ENCODE assay signal across 8 mouse cellular contexts in genomic region chr1:133660466-133661202, GRCm38 (mm10). TPM values are rescaled to one million over a fixed set of nuclear protein-coding genes. Genes with fewer than 3 reads are reported as not detected.
DNase-seq lines count a peak whose midpoint lies in the region; ATAC-seq lines count a peak whose summit lies in the region.

TSS of gene Zbed6 (minus strand) at chr1:133660885.

- H3K4me3 ChIP-seq in hindbrain, embryonic 14.5 days (replicated peaks; ENCODE audit: low read length), result peak within 1 kb of the TSS; percentile 74

- peak within 1 kb of the TSS; percentile 82 for H3K9ac ChIP-seq in hindbrain, embryonic 14.5 days

- H3K27ac ChIP-seq in hindbrain, embryonic 14.5 days, result peak within 1 kb of the TSS; percentile 89

- peak; percentile 91 for DNase-seq in ZHBTc4 (ENCODE audit: low read depth, low spot score)
- DNase-seq in cerebellum, postnatal 14 days, result peak; percentile 73 to 88
- DNase-seq in frontal cortex, postnatal 25 days (ENCODE audit: low spot score in 2 of 2), result peak; percentile 40 to 50
- DNase-seq in hindbrain, embryonic 14.5 days (ENCODE audit: low spot score), result peak; percentile 67
- DNase-seq in left cerebral cortex, adult 18-20 months (ENCODE audit: low spot score in 2 of 2), result peak; percentile 53 to 58
- DNase-seq in right cerebral cortex, postnatal 14 days, result peak; percentile 86
- DNase-seq in urinary bladder, postnatal 4 days (ENCODE audit: low spot score in 2 of 2), result peak; percentile 59 to 82

- no peaks in the 10 kb centered on the region for H3K9me3 ChIP-seq in hindbrain, embryonic 14.5 days (ENCODE audit: control insufficient read depth, low read length)

- WGBS in hindbrain, embryonic 14.5 days, result 1% methylated on average over 36 of the region's 41 CpGs

- H3K27me3 ChIP-seq in hindbrain, embryonic 14.5 days (ENCODE audit: control insufficient read depth, insufficient read depth, low read length), result no peaks in the 10 kb centered on the region

- peak within 1 kb of the TSS; percentile 87 for H3K4me2 ChIP-seq in hindbrain, embryonic 14.5 days (replicated peaks)

- peaks cover 49% of the 10 kb centered on the region for H3K4me1 ChIP-seq in hindbrain, embryonic 14.5 days (replicated peaks; ENCODE audit: control insufficient read depth, insufficient read depth, low read length)

- peak; percentile 82 for ATAC-seq in hindbrain, embryonic 14.5 days (ENCODE audit: low FRiP score)
- ATAC-seq in megakaryocyte, adult 5-6 weeks (ENCODE audit: poor library complexity, severe bottlenecking), result peak; percentile 53

- peaks cover 37% of the 10 kb centered on the region for H3K36me3 ChIP-seq in hindbrain, embryonic 14.5 days (replicated peaks; ENCODE audit: control insufficient read depth, insufficient read depth)

RNA-seq across cellular contexts. Expression of gene Zbed6, which starts in this region (rescaled TPM):
- not detected in 2 replicates for polyA plus RNA-seq in hindbrain, embryonic 14.5 days (2014; fragmentation: Nextera tagmentation; extraction: Ambion mirVana)
- total RNA-seq in left cerebral cortex, adult 18-20 months (2021), result 1 to 10 TPM; 8.3 TPM
- total RNA-seq in megakaryocyte, adult 5-6 weeks (2015), result 10.4 and 16.9 TPM in 2 replicates
- total RNA-seq in megakaryocyte, adult 5-6 weeks (2017), result 13.1 and 20.0 TPM in 2 replicates

Comparison
In these comparisons a context has a peak if more than half of its experiments do, and no peak if none do; other contexts are left out.
1. Peak in every context shown above with its lines: DNase-seq, ATAC-seq, H3K4me3 ChIP-seq and H3K27ac ChIP-seq.
2. Peak in DNase-seq, ATAC-seq, H3K4me3 ChIP-seq, H3K27ac ChIP-seq, H3K9ac ChIP-seq and H3K4me2 ChIP-seq in hindbrain, embryonic 14.5 days; RNA of the gene not detected or under 1 TPM.